Mouse (Mus musculus): ENCODE measurements at regions not wholly inside any gene's neighbourhood (a gene's known extent, or its start where the extent isn't known, plus 50 kb on each side); places are given as distances from the start of the nearest gene placed in this dataset.

- TF ChIP-seq GATA1 (IDR thresholded peaks at IDR 0.05; ENCODE audit: low read length) (no peak), TAL1 (IDR thresholded peaks at IDR 0.05; ENCODE audit: low read length) (no peak)
- Histone ChIP-seq H3K27me3 (ENCODE audit: control insufficient read depth) (no peaks in the 10 kb centered on the region), H3K9me3 (ENCODE audit: control insufficient read depth, low read length) (no peaks in the 10 kb centered on the region), H3K4me1 (ENCODE audit: control insufficient read depth) (no peaks in the 10 kb centered on the region), H3K36me3 (ENCODE audit: control insufficient read depth) (no peaks in the 10 kb centered on the region), H3K4me3 (replicated peaks) (no peak overlapping the region)
Measured at GRCm38 (mm10) chr9:115604450-115604849, 294.2 kb upstream of the Stt3b start.

- H3K27me3 ChIP-seq (ENCODE audit: control insufficient read depth): no peaks in the 10 kb centered on the region
- TF ChIP-seq GATA1 (IDR thresholded peaks at IDR 0.05; ENCODE audit: low read length) (no peak), TAL1 (IDR thresholded peaks at IDR 0.05; ENCODE audit: low read length) (no peak)
- H3K4me1 ChIP-seq (ENCODE audit: control insufficient read depth): no peaks in the 10 kb centered on the region
- H3K9me3 ChIP-seq (ENCODE audit: control insufficient read depth, low read length): no peaks in the 10 kb centered on the region
- H3K4me3 ChIP-seq (replicated peaks): no peak overlapping the region
- no peaks in the 10 kb centered on the region for H3K36me3 ChIP-seq (ENCODE audit: control insufficient read depth)
Measured at GRCm38 (mm10) chr9:115604968-115605682, 294.9 kb upstream of the Stt3b start.

- no peaks in the 10 kb centered on the region for H3K4me1 ChIP-seq (ENCODE audit: control insufficient read depth)
Measured at GRCm38 (mm10) chr9:115607961-115608360, 297.7 kb upstream of the Stt3b start.

DNA sequence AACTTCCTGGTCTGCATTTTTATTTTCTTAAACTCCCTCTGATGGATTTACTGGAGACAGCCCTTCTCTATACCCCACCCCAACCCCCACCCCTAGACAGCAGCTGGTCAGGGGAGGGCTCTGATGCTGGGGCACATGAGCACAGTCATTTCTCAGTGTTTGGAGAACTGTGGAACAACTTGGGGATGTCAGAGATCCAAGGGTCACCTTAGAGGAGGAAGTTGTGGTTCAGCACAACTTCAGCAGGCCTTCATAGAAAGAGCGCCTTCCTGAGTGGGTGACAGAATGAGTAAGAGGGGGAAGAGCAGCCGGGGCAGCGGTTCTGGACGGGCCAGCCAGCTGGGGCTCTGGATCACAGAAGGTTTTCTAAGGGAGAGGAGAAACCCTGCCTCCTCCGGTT, 298.2 kb upstream of the Stt3b start:
- H3K9me3 ChIP-seq (ENCODE audit: control insufficient read depth, low read length): no peaks in the 10 kb centered on the region
- H3K27me3 ChIP-seq (ENCODE audit: control insufficient read depth): no peaks in the 10 kb centered on the region
- no peaks in the 10 kb centered on the region for H3K4me1 ChIP-seq (ENCODE audit: control insufficient read depth)
- no peaks in the 10 kb centered on the region for H3K36me3 ChIP-seq (ENCODE audit: control insufficient read depth)
- H3K4me3 ChIP-seq (replicated peaks): no peak overlapping the region
- TF ChIP-seq TAL1 (IDR thresholded peaks at IDR 0.05; ENCODE audit: low read length) (no peak), GATA1 (IDR thresholded peaks at IDR 0.05; ENCODE audit: low read length) (no peak)

More at GRCm38 (mm10) chr9:115607961-115608360, 297.7 kb upstream of the Stt3b start:
- no peaks in the 10 kb centered on the region for H3K9me3 ChIP-seq (ENCODE audit: control insufficient read depth, low read length)
- no peaks in the 10 kb centered on the region for H3K36me3 ChIP-seq (ENCODE audit: control insufficient read depth)
- H3K4me3 ChIP-seq (replicated peaks): no peak overlapping the region
- no peaks in the 10 kb centered on the region for H3K27me3 ChIP-seq (ENCODE audit: control insufficient read depth)
- no peak for TF ChIP-seq GATA1 (IDR thresholded peaks at IDR 0.05; ENCODE audit: low read length)
- no peak for TF ChIP-seq TAL1 (IDR thresholded peaks at IDR 0.05; ENCODE audit: low read length)

DNA sequence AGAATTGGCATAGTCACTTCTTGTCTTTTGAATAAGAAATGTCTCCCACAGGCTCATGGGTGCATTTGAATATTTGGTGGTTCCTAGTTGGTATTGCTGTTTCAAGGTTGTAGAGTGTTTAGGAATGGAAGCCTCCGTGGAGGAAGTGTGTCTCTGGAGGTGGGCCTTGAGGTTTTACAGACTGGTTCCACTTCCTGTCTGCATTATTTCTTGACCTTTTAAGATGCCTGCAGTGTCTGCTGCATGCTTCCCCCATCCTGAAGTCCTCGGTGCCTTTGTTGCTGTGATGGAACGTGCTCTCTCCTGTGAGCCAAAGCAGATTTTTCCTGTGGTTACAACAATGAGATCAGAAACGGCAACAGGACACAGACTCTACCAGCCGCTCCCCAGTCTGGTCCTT, 299.4 kb upstream of the Gadl1 start:
- no peak overlapping the region for H3K4me3 ChIP-seq (replicated peaks)
- TF ChIP-seq GATA1 (IDR thresholded peaks at IDR 0.05; ENCODE audit: low read length): no peak
- TF ChIP-seq TAL1 (IDR thresholded peaks at IDR 0.05; ENCODE audit: low read length): no peak
- H3K9me3 ChIP-seq (ENCODE audit: control insufficient read depth, low read length): no peaks in the 10 kb centered on the region
- no peaks in the 10 kb centered on the region for H3K27me3 ChIP-seq (ENCODE audit: control insufficient read depth)
- H3K4me1 ChIP-seq (ENCODE audit: control insufficient read depth): no peaks in the 10 kb centered on the region
- no peaks in the 10 kb centered on the region for H3K36me3 ChIP-seq (ENCODE audit: control insufficient read depth)

DNA sequence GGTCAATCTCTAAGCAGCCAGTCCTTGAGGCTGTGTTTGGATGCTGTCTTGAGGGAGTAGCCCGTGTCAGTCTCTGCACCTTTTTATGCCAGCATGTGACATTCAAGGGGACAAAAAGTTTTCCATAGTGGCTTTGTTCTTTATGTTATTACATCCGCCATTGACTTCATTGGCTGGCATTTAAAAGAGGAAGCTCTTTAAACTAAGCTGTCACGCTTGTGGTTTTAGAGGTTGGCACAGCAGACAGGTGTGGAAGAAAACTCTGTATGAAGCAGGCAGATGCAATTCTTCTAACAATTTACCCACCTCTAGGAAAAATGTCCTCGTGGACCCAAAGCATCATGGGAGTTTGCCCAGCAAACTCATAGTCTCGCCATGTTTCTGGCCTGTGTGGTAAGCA, 297.5 kb upstream of the Gadl1 start:
- no peaks in the 10 kb centered on the region for H3K9me3 ChIP-seq (ENCODE audit: control insufficient read depth, low read length)
- H3K4me1 ChIP-seq (ENCODE audit: control insufficient read depth): no peaks in the 10 kb centered on the region
- no peaks in the 10 kb centered on the region for H3K27me3 ChIP-seq (ENCODE audit: control insufficient read depth)
- TF ChIP-seq GATA1 (IDR thresholded peaks at IDR 0.05; ENCODE audit: low read length) (no peak), TAL1 (IDR thresholded peaks at IDR 0.05; ENCODE audit: low read length) (no peak)
- no peak overlapping the region for H3K4me3 ChIP-seq (replicated peaks)
- no peaks in the 10 kb centered on the region for H3K36me3 ChIP-seq (ENCODE audit: control insufficient read depth)

GRCm38 (mm10) chr9:115612908-115613307, 296.3 kb upstream of the Gadl1 start:
- no peaks in the 10 kb centered on the region for H3K4me1 ChIP-seq (ENCODE audit: control insufficient read depth)
- H3K36me3 ChIP-seq (ENCODE audit: control insufficient read depth): no peaks in the 10 kb centered on the region
- H3K4me3 ChIP-seq (replicated peaks): no peak overlapping the region
- no peaks in the 10 kb centered on the region for H3K9me3 ChIP-seq (ENCODE audit: control insufficient read depth, low read length)
- no peaks in the 10 kb centered on the region for H3K27me3 ChIP-seq (ENCODE audit: control insufficient read depth)
- TF ChIP-seq GATA1 (IDR thresholded peaks at IDR 0.05; ENCODE audit: low read length) (no peak), TAL1 (IDR thresholded peaks at IDR 0.05; ENCODE audit: low read length) (no peak)

- TF ChIP-seq TAL1 (IDR thresholded peaks at IDR 0.05; ENCODE audit: low read length) (no peak), GATA1 (IDR thresholded peaks at IDR 0.05; ENCODE audit: low read length) (no peak)
- Histone ChIP-seq H3K9me3 (ENCODE audit: control insufficient read depth, low read length) (no peaks in the 10 kb centered on the region), H3K4me1 (ENCODE audit: control insufficient read depth) (no peaks in the 10 kb centered on the region)
Measured at GRCm38 (mm10) chr9:115614007-115614406, 295.2 kb upstream of the Gadl1 start.

DNA sequence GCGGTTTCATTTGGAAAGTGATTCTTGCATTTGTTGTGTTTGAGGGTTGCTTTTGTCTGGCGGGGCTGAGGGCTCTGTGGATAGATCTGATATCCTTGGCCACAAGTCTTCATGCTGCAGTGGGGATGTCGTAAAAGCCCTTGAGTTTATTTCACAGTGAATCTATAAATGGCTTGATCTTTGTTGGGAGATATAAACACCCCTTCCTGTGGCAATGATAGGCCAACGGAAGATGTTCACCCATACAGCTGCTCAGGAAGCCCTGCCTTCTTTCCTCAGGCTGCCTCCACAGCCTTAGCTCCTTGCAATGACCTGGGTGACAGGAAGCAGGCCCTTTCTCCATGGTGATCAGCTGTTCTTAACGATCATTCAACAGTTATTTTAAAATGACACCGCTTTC, 291.3 kb upstream of the Gadl1 start:
- Histone ChIP-seq H3K27me3 (ENCODE audit: control insufficient read depth) (no peaks in the 10 kb centered on the region), H3K4me1 (ENCODE audit: control insufficient read depth) (no peaks in the 10 kb centered on the region), H3K4me3 (replicated peaks) (no peak overlapping the region), H3K9me3 (ENCODE audit: control insufficient read depth, low read length) (no peaks in the 10 kb centered on the region), H3K36me3 (ENCODE audit: control insufficient read depth) (no peaks in the 10 kb centered on the region)
- no peak for TF ChIP-seq GATA1 (IDR thresholded peaks at IDR 0.05; ENCODE audit: low read length)
- no peak for TF ChIP-seq TAL1 (IDR thresholded peaks at IDR 0.05; ENCODE audit: low read length)

More at GRCm38 (mm10) chr9:115614007-115614406, 295.2 kb upstream of the Gadl1 start:
- H3K4me3 ChIP-seq (replicated peaks): no peak overlapping the region
- no peaks in the 10 kb centered on the region for H3K36me3 ChIP-seq (ENCODE audit: control insufficient read depth)
- no peaks in the 10 kb centered on the region for H3K27me3 ChIP-seq (ENCODE audit: control insufficient read depth)

GRCm38 (mm10) chr9:115623948-115624347, 285.3 kb upstream of the Gadl1 start:
- H3K4me3 ChIP-seq (replicated peaks): no peak overlapping the region
- no peaks in the 10 kb centered on the region for H3K4me1 ChIP-seq (ENCODE audit: control insufficient read depth)
- H3K27me3 ChIP-seq (ENCODE audit: control insufficient read depth): no peaks in the 10 kb centered on the region
- TF ChIP-seq GATA1 (IDR thresholded peaks at IDR 0.05; ENCODE audit: low read length): no peak
- TF ChIP-seq TAL1 (IDR thresholded peaks at IDR 0.05; ENCODE audit: low read length): no peak
- H3K36me3 ChIP-seq (ENCODE audit: control insufficient read depth): no peaks in the 10 kb centered on the region
- no peaks in the 10 kb centered on the region for H3K9me3 ChIP-seq (ENCODE audit: control insufficient read depth, low read length)
